Mouse (Mus musculus) activated CD4-positive, CD25-positive, alpha-beta regulatory T cell, adult 4 months (primary cell): ENCODE data around the gene Phospho1. TPM values are rescaled to one million over a fixed set of nuclear protein-coding genes. Genes with fewer than 3 reads are reported as not detected.
A peak's percentile ranks its signal among the peaks of the same experiment; 100 is the strongest.

Experiments used
- ATAC-seq: one replicate; pipeline ENCODE4 v1.8.0; 2017
- polyA plus RNA-seq, 2 experiments: library from polyadenylated mRNA; unstranded; fragments of 100-300 nt; shearing (Covaris generic); gene quantifications; one replicate each; pipeline ENCODE4 v1.2.1; 2017

Gene Phospho1
- polyA plus RNA-seq: not detected

DNA sequence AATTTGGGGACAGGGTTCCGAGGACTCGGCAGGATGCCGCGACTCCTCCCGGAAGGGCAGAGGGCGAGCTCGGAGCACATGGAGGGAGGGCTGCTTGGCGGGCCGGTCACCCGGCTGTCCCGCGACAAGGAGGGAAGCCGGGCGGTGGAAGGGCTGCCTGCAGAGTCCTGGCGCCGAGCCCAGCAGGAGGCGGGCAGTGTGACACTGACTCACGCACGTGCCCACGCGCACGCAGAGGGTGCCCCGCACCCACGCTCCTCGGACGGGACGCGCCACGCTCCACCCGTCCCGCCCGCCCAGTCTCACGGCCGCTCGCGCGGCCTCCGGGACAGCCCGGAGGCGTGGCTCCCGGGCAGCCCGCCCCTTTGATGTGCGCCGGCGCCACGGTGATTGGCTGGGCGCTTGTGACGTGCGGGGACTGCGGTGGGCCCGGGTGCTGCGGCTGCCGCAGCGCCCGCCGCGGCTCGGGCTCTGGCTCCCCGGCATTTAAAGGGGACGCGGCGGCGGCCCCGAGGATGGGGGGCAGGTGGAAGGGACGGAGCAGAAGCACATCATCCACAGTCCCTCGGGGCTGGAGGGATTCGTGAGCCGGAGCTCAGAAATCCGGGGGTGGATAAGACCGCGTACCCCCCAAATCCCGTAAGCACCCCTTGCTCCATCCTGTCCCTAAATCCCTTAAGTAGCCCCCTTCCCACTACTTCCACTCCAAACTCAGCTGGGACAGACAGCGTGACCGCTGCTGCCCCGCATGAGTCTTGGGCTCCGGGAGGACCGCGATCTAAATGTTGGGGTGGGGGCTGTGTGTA, at the start of gene Phospho1:
TSS of gene Phospho1 (plus strand) at position 429 of the 806 bp plus-strand sequence.
- ATAC-seq: peak; percentile 86

GRCm38 (mm10) chr11:95777323-95778297, 46.7 kb upstream of the Phospho1 start:
- no peak for ATAC-seq

DNA sequence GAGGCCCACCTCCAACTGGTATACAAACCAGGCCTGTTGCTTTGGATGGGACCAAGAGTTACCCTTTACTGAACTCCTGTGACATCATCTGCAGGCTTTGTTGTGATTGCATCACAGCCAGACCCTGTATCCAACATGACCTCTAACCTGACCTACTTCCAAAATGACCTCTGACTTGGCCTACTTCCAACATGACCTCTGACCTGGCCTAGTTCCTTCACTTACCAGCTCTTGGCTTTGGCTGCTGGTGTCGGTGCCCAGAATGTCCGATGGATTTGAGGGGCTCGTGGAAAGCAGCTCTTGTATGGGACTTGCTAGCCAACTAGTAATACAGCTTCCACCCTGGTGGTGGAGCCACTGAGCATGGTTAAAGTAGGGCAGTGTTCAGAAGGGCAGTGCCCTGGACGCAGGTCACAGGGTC, 45.5 kb upstream of the Phospho1 start:
- no peak for ATAC-seq

DNA sequence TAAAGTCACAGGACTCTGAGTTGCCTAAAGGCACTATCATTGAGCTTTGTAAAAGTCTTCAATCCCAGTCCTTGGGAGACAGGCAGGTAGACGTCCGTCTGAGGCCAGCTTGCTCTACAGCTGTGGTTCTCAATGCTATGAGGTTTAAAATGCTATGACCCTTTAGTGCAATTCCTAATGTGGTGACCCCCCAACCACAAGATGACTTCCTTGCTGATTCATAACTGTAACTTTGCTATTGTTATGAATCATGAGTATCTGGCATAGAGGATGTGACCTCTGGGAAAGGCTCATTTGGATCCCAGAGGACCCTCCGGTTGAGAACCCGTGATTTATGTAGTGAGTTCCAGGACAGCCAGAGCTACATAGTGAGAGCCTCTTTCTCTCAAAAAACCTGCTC, 44.9 kb upstream of the Phospho1 start:
- no peak for ATAC-seq

GRCm38 (mm10) chr11:95780480-95780879, 43.8 kb upstream of the Phospho1 start:
- no peak for ATAC-seq

DNA sequence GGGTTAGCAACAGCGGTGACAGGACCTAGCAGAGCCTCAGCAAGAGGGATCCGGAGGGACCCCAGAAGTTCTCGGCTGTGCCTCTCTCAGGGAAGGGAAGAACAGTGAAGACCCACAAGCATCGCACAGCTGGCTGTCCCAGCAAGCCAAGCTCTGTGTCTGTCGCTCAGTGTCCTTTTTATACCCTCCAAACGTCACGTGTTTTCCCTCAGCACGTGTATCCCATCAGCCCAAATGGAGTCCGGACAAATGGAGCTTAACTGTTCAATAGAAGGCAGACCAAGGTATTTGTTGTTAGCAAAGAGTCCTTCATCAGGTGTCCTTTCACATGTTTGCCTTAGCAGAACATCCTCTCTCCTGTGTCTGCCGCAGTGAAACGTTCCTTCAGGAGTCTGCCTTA, 42.7 kb upstream of the Phospho1 start:
- ATAC-seq: no peak

DNA sequence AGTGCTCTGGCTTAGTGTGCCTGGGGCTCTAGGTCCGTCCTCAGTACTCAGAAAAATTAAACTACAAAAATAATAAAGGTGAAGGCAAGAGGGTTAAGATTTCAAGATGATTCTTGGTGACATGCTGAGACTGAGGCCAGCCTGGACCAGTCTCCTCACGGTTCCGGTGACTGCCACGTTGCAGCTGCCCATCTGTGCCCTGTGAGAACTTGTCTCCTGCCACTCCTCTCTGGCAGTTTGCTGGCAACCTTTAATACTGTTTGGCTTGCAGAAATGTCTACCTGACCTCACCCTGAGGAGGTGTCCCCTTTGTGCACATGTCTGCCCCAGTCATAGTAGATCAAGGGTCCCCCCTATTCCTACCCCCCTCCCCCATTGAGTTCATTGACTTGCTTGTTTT, 40.8 kb upstream of the Phospho1 start:
- ATAC-seq: no peak

GRCm38 (mm10) chr11:95783958-95784357, 40.3 kb upstream of the Phospho1 start:
- ATAC-seq: no peak

DNA sequence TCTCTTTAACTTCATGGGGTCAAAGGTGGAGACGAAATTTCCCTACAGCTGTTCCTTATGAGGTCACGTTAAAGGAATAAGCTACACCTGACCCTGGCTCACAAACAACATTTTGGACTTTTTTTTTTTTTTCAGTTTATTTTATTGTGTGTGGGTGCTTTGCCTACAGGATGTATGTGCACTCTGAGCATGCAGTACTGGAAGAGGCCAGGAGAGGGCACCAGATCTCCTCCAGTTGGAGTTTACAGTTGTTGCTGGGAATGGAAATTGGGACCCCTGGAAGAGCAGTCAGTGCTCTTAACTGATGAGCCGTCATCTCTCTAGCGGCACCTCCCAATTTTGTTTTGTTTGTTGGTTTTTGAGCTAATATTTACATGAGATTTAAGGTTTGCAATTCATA, 38.6 kb upstream of the Phospho1 start:
- ATAC-seq: no peak

DNA sequence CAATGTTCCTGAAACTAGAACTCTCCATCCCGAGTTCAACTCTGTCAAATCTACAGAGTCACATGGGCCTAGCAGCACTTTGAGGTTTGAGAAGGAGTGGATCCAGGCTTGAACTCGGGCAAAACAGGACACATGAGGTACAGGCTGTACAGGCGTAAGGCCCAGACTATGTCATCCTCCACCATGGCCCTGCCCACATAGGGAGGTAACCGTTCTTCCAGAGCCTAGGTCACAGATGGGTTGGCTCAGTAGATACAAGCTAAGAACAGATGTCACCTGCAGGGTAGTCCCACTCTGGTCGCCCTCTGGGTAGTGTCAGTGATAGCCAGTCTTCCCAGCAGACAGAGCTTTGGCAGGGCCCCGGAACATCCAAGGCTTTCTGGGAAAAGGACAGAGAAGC, 37.8 kb upstream of the Phospho1 start:
- ATAC-seq: no peak

GRCm38 (mm10) chr11:95789451-95789891, 34.8 kb upstream of the Phospho1 start:
- ATAC-seq: no peak

DNA sequence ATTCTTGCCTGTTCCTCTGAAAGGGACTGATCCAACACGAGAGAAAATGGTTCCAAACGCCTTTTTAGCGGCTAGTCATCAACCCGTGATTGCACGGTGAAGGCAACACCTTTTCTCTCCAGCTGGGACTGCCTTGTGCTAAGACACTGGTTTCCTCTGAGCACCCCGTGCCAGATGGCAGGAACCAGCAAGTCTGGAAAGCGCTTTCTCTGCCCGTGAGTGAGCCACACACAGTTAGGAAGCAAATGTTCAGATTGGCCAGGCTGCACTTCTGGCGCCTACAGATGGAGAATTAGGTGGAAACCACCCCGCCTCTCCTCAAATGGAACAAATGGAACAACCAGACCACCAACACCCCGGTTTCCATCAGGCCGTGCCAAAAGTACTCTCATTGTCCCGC, 32.5 kb upstream of the Phospho1 start:
- ATAC-seq: no peak

DNA sequence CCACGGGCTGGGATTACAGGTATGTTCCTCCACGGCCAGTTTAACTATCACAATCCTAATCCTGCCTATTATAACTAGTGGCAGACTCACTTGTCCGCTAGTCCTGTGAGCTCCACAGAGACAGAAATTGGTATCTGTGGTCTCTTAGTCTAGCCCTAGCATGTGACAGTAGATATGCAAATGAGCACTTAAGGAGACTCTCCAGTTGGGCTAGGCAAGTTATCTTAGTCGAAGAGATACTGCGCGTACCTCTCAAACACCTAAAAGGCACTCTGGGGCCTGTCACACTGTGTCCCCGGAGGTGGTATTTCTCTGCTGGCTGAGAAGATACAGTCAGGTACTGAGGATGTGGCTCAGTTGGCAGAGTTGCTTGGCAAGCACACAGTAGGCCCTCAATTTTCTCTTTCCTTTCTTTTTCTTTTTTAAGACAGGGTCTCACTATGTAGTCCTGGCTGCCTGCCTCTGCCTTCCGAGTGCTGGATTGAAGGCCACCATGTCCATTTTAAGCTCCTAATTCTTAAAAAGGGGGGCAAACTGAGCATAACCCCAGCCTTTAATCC, 31.3 kb upstream of the Phospho1 start:
- no peak for ATAC-seq

- ATAC-seq: no peak
Measured at GRCm38 (mm10) chr11:95794201-95794600, 30.1 kb upstream of the Phospho1 start.

DNA sequence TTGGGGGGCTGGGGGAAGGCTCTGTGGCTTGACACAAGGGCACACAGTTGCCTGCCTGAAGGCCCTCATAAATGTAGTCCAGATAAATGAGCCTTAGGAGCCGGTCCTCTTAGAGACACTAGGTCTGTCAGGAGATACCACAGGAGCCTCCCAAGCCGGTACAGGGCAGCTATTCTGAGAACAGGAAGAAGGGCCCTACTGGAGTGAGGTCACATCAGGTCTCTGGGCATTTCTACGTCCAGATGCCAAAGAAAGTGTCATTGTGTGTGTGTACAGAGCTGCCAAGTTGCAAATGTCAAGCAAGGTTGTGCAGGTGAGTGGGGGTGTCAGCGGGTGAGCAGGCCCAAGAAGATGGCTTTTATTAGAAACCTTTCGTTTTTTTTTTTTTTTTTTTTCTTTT, 28.7 kb upstream of the Phospho1 start:
- ATAC-seq: no peak

DNA sequence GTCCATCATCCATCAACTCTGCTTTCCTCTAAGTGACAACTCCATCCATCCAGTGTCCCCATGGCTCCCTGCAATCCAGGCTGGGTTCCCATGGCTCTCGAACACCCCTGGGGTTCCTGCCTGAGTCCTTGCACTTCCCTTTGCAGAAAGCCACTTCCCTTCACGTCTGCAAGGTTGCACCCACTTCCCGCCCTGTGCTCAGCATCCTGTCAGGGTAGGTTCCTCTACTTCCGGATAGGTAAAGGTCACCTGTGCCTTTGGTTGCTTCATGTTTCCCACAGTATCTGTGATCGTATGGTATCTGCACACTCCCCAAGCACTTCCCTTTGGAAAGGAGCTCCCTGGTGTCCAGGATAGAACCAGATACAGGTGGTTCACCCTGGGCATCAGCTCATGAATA, 19.3 kb upstream of the Phospho1 start:
- ATAC-seq: peak; percentile 99

DNA sequence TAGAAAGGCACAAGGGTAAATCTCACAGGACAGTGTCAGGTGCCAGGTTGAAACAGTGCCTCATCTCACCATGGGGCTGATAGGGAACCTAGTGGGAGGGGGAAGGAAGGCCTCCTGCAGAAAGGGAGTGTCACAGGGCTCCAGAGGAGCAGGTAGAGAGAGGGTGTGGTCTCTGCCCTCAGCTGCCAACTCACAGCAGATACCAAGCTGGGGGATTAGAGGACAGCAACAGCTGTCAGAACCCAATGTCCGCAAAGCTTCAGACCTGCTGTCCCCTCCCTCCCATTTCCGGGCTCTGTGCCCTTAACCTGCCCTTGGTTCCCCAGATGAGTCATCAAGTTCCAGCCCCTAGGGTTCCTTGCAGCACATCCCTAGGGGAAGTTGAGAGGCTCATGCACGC, 18.8 kb upstream of the Phospho1 start:
- ATAC-seq: no peak

- ATAC-seq: no peak
Measured at GRCm38 (mm10) chr11:95807884-95808283, 16.4 kb upstream of the Phospho1 start.

DNA sequence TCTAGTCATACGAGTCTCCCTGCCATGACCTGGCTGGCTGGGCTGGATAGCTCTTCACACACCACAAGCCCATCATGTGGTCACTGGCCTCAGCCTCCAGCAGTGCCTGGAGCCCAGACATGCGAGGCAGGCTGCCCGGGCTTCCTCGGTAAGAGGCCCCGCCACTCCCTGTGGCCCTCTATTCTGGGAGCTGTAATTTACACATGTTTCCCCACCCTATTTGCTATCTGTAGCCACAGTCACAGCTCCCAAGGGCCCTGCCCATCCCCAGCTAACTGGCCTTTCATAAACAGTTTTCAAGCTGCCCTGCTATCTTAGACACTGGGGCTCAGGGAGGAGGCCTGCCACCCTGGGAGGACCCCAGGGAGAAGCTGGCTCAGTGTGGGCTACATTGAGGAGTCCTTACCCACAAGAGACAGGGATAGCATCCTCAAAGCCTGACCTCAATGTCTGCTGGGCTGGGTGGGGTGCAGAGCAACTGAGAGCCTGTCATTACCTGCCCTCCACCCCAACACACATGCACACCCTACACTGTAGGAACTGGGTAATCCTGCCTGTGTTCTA, 15.8 kb upstream of the Phospho1 start:
- ATAC-seq: no peak

DNA sequence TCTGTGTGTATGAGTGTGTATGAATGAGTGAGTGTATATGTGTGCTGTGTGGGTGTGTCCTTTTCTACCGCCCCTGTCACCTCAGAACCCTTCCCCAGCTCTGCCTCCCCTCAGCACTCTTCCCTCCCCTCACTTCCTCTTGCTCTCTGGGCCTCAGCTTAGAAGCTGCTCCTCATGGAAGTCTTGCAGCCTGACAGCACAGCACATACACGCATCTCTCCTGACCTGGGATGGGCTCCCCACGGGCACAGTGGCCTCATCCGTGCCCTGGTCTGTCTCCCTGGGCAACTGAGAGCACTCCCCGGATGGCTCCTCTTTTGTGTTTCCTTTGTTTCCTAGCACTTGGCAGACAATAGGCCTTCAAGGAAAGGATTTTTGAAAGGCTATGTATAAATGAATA, 14.7 kb upstream of the Phospho1 start:
- no peak for ATAC-seq

DNA sequence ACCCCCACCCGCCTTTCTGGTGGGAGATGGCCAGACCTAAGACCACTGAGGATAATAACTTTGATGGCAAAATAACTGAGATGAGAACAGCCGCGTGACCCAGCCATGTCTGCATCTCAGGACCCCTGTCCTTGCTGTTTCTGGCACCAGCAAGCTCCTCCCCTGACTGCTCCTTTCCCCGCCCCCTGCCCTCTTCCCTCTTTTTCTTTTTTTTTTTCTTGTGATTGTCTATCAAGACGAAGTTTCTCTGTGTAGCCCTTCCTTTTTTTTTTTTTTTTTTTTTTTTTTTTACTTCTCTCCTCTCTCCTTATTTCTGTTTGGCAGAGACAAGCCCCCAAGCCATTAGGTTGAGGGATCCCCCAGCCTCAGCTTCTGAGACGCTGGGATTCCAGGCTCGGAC, 13.5 kb upstream of the Phospho1 start:
- ATAC-seq: no peak

DNA sequence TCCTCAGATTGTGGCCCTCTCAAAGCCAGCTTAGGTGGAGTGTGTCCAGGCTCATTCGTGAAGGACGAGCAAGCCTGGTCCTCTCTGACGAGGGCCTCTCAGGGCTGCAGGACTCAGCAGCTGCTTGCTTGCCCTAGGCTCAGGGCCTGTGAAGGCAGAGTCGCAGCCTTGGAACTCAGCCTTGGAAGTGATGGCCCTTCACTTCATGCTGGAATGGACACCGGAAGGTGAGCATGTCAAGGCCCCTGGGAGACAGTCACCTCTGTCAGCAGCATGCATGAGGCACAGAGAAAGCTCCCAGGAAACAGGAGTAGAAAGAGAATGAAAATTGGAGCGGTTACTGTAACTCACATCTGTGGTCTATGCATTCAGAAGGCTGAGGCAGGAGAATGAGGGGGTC, 12.6 kb upstream of the Phospho1 start:
- no peak for ATAC-seq

DNA sequence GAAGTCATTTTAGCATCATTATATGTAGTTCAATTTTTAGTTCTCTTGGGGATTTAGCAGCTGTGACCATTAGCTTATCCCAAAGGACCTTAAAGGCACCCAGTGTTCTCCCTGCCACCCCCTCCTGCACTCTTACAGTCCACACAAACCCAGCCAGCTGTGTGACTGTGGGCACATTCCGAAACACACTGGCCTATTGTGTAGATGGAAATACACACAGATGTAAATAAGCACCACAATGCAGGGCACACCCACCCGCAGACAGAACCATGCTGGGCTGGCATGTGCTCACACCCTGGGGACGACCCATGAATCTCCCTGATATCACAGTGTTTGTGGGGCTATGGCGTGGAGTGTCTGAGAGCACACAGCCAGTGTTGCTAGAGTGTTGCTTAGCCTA, 12.1 kb upstream of the Phospho1 start:
- no peak for ATAC-seq
